Mouse (Mus musculus): ENCODE measurements around the gene Arhgap19.

GRCm38 (mm10) chr19:41817325-41817724 is 15.5 kb upstream of the Arhgap19 start:
- TF ChIP-seq GATA1 (IDR thresholded peaks at IDR 0.05; ENCODE audit: low read length) (no peak), TAL1 (IDR thresholded peaks at IDR 0.05; ENCODE audit: low read length) (no peak)
